Mouse (Mus musculus) limb, embryonic 15.5 days (tissue): ENCODE data around the gene Prkar1b. TPM values are rescaled to one million over a fixed set of nuclear protein-coding genes. Genes with fewer than 3 reads are reported as not detected.

Source experiments
- ATAC-seq: fragments of 200-750 bp; cut with Nextera tagmentation; 2 replicates; pipeline ENCODE4 v1.8.0; 2017; ENCODE audit warnings: low read depth, moderate TSS enrichment; ENCODE audit not compliant: insufficient number of reproducible peaks, low FRiP score, low TSS enrichment
- H3K27ac ChIP-seq: fragments of 300-500 bp; sonication (generic); 2 replicates; pipeline ENCODE4 v1.5.1; 2015; ENCODE audit warnings: moderate library complexity, mild to moderate bottlenecking, inconsistent platforms
- H3K27me3 ChIP-seq: fragments of 300-500 bp; sonication (generic); 2 replicates; pipeline ENCODE4 v1.6.1; 2015; ENCODE audit warnings: inconsistent platforms
- H3K36me3 ChIP-seq: fragments of 300-500 bp; sonication (generic); 2 replicates; pipeline ENCODE4 v1.6.1; 2015; ENCODE audit warnings: inconsistent platforms
- H3K4me1 ChIP-seq: fragments of 300-500 bp; sonication (generic); 2 replicates; pipeline ENCODE4 v1.6.1; 2015; ENCODE audit warnings: inconsistent platforms
- H3K4me2 ChIP-seq: fragments of 300-500 bp; sonication (generic); 2 replicates; pipeline ENCODE4 v1.6.1; 2015; ENCODE audit warnings: mild to moderate bottlenecking, inconsistent platforms
- H3K4me3 ChIP-seq: fragments of 300-500 bp; sonication (generic); 2 replicates; pipeline ENCODE4 v1.5.1; 2015; ENCODE audit warnings: mild to moderate bottlenecking, inconsistent platforms
- H3K9ac ChIP-seq: fragments of 300-500 bp; sonication (generic); 2 replicates; pipeline ENCODE4 v1.6.1; 2015; ENCODE audit warnings: inconsistent platforms
- H3K9me3 ChIP-seq: fragments of 300-500 bp; sonication (generic); 2 replicates; pipeline ENCODE4 v1.6.1; 2016; ENCODE audit warnings: inconsistent platforms
- WGBS: fragments of 180-500 bp; shearing (Covaris S2); methylation state at CpG from one replicate; pipeline ENCODE4 v1.1.7; 2015; 5-methylcytosine and 5-hydroxymethylcytosine counted together
- polyA plus RNA-seq: library from polyadenylated mRNA; unstranded; fragments of >200 nt; fragmentation: Nextera tagmentation; extraction: Ambion mirVana; gene quantifications from 2 replicates; pipeline ENCODE4 v1.2.1, GENCODE M21; 2015

The Prkar1b gene
- polyA plus RNA-seq, 1 experiment from 2014 or later = 19.2 TPM

DNA sequence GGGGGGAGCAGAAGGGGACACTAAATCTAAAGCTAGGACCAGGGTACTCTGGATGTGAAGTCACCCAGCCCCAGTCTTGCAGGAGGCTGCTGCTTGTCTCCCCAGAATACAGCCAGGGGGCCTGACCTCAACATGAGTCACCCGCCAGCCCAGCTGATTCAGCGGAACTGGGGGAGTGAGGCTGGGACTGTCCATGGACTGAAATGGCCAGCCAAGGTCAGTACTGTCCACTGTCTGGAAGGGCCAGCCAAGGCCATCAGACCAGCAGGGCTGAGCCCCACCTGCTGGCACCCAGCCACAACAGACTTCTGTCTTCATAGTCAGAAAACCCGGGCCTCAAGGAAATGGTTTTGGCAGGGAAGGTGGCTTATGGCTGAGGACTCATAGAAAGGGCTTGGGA is 134.7 kb downstream of the Prkar1b start:
- Histone ChIP-seq H3K27me3 (0 out of 2 replicates have a peak, but pooled peaks cover 2% of the 10 kb centered on the region), H3K9ac (no peak overlapping the region), H3K4me2 (no peak overlapping the region), H3K36me3 (0 out of 2 replicates have a peak, but pooled peaks cover 6% of the 10 kb centered on the region), H3K4me1 (no peaks in the 10 kb centered on the region), H3K9me3 (no peaks in the 10 kb centered on the region), H3K27ac (no peak overlapping the region), H3K4me3 (no peak overlapping the region)
- ATAC-seq = 0 out of 2 replicates have a peak, but pooled peaks have one; percentile 32
- 62% methylated on average over 3 of the region's 3 CpGs for WGBS

DNA sequence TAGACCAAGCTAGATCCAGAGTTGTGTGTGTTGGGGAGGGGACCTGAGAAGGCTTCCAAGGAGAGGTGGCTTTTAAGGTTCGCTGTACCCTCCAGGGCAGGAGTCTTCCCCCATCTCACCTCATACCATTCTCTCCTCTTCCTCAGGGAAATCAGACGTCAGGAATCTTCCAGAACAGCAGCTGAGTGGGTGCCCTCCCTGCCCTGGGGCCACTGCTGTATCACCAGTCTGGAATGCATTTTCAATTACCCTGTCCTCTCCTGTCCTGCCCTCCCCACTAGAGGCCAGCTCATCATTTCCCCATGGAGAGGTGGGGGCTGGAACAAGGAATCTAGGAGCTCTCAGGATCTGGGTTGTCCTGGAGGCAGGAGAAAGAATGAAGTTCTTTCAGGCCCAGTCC is 139.2 kb downstream of the Prkar1b start:
- Histone ChIP-seq H3K27ac (no peak overlapping the region), H3K4me3 (no peak overlapping the region), H3K4me1 (no peaks in the 10 kb centered on the region), H3K4me2 (no peak overlapping the region), H3K27me3 (peaks cover 11% of the 10 kb centered on the region; the same call in 1 of the 2 replicates), H3K9me3 (no peaks in the 10 kb centered on the region), H3K9ac (no peak overlapping the region), H3K36me3 (no peaks in the 10 kb centered on the region)
- WGBS = 47% methylated on average over 2 of the region's 2 CpGs
- no peak for ATAC-seq

DNA sequence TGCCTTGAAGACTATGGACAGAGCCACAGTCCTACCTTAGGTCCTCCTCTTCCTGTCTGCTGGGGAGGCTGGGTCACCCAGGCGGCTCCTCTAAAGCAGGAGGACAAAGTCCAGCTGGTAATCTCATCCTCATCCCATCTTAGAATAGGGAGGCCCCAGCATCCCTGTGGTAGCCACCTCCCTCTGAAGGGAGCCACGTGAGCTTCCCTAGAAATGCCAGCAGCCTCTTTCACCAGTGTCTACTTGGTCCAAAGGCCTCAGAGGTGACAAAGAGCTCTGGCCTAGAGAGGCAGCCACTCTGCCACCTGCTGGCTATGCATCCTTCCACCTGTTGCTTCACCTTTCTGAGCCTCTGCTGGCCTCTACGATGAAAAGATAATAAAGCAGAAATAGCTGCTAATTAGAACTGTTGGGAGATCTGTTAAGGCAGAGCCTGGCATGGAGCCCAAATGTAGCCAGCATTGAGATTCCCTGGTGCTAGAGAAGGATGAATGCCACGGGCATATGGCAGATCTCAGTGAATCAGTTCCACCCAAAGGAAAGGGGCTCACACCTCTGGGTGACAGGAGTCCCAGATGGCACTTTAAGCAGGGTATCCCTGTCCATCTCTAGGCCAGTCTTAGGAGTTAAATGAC is 142.5 kb downstream of the Prkar1b start:
- Histone ChIP-seq H3K4me3 (no peak overlapping the region), H3K4me1 (no peaks in the 10 kb centered on the region), H3K27ac (no peak overlapping the region), H3K36me3 (no peaks in the 10 kb centered on the region), H3K9ac (no peak overlapping the region), H3K9me3 (no peaks in the 10 kb centered on the region), H3K27me3 (peaks cover 15% of the 10 kb centered on the region), H3K4me2 (no peak overlapping the region)
- WGBS = 42% methylated on average over 4 of the region's 4 CpGs
- no peak for ATAC-seq

DNA sequence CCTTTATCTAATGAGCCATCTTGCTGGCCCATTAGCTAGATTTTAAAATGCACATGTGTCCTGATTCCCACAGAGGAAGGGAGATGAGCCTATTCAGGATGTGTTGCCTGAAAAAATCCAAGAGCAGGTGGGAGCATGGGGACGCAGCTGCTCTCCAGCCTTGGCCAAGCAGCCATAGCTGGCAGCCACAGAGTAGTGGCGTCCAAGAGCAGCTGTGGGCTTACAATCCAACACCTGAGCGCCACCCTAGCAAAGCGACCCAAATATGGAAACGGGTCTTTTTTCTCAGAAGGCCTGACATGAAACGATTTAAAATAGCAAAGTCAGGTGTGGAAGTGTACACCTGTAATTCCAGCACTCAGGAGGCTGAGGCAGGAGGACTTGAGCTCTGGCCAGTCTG is 145.2 kb downstream of the Prkar1b start:
- Histone ChIP-seq H3K9ac (no peak overlapping the region), H3K27me3 (peaks cover 20% of the 10 kb centered on the region), H3K4me1 (no peaks in the 10 kb centered on the region), H3K4me2 (no peak overlapping the region), H3K27ac (no peak overlapping the region), H3K36me3 (no peaks in the 10 kb centered on the region), H3K9me3 (no peaks in the 10 kb centered on the region), H3K4me3 (no peak overlapping the region)
- 71% methylated on average over 6 of the region's 6 CpGs for WGBS
- ATAC-seq = no peak

DNA sequence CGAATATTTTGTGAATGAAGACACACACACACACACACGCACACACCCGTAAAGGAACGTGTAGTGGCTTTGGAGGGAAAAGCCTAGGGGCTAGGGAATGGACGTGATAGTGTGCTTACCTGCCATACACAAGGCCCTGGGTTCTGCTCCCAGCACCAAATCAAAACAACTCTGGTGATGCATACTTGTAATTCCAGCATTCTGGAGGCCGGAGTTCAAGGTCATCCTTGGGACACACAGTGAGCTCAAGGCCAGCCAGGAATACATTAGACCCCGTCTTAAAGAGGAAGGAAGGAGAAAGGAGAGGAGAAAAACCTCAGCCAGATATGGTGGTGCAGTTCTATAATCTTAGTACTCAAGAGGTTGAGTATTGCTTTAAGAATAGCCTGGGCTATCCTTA is 150.1 kb downstream of the Prkar1b start:
- 54% methylated on average over 7 of the region's 7 CpGs for WGBS
- no peak for ATAC-seq

DNA sequence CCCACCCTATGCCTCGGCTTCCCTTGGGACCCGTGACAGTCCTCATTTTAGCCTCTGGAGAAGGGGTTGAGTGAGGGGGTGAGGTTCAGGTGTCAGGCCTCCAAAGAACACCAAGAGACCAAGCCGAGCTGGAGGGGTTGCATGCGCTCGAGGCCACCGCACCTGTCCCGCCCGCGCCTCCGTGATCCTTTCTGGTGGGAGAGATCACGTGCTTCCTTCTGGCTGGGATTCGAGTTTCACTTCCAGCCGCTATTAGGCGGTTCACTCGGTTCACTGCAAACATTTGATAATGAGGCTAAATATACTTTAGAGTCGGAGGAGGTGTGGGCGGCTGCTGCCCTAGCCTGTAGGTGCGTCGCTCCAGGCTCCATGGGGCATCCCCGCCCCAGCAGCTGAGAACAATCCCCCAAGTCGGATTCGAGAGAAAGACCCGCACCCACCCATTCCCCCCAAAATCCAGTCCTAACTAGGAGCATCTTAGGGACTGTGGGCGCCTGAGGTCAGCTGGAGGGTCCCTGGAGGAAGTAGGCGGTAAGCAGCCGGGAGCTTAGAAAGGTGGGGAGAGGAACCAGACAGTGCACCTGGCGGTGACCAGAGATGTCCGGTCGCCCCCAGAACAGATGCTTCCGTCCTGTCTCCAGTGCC is 151.7 kb downstream of the Prkar1b start:
- H3K27ac ChIP-seq = no peak overlapping the region
- peaks cover 56% of the 10 kb centered on the region for H3K4me1 ChIP-seq
- no peak overlapping the region for H3K9ac ChIP-seq
- ATAC-seq = no peak
- H3K4me3 ChIP-seq = peak overlapping the region; percentile 77
- H3K27me3 ChIP-seq = peaks cover 58% of the 10 kb centered on the region
- H3K4me2 ChIP-seq = peak overlapping the region; percentile 95
- 3% methylated on average over 30 of the region's 30 CpGs for WGBS
- H3K9me3 ChIP-seq = no peaks in the 10 kb centered on the region
- H3K36me3 ChIP-seq = no peaks in the 10 kb centered on the region

More for the DNA sequence above, 150.1 kb downstream of the Prkar1b start:
- Histone ChIP-seq H3K9me3 (no peaks in the 10 kb centered on the region), H3K9ac (no peak overlapping the region), H3K36me3 (no peaks in the 10 kb centered on the region), H3K4me3 (no peak overlapping the region), H3K27me3 (peaks cover 46% of the 10 kb centered on the region), H3K4me1 (peaks cover 40% of the 10 kb centered on the region), H3K4me2 (no peak overlapping the region), H3K27ac (no peak overlapping the region)

DNA sequence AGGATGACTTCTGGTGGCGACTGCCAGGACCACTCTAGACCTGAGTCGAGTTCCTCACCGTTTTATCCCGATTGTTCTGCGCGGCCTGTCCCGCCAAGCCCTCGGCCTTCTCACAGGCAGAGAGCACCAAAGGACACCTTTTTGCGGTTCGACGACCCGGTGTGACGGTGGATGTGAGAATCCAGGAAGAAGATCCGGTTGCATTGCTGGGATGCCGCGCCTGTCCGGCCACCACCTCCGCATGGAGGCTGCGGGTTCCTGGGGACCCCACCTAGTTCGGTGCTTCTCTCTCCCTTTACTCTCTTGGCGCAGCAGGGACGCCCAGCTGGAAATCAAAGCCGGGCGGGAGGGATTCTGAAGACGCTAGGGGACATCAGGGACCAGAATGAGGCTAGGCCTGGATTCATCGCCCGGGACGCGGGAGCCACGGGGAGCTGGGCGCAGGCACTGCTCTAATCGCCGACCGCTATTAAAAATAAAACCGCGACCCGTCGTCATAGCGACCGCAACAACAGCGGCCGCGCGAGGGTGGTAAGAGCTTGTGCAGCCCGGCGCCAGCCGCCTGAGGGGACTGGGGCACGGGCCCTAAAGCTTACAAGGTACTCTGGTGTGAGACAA is 152.5 kb downstream of the Prkar1b start, which contains the start of gene Pdgfa:
Gene Pdgfa, minus strand, starts transcription at position 200 of the 618 bp plus-strand sequence.
- Histone ChIP-seq H3K27ac (peak within 1 kb of the TSS; percentile 91), H3K36me3 (no peaks in the 10 kb centered on the region), H3K4me2 (peak within 1 kb of the TSS; percentile 95), H3K9me3 (no peaks in the 10 kb centered on the region), H3K9ac (peak within 1 kb of the TSS; percentile 84; the same call in 1 of the 2 replicates), H3K4me1 (peaks cover 63% of the 10 kb centered on the region), H3K4me3 (peak within 1 kb of the TSS; percentile 77), H3K27me3 (peaks cover 66% of the 10 kb centered on the region)
- 5% methylated on average over 48 of the region's 48 CpGs for WGBS
- no peak for ATAC-seq

DNA sequence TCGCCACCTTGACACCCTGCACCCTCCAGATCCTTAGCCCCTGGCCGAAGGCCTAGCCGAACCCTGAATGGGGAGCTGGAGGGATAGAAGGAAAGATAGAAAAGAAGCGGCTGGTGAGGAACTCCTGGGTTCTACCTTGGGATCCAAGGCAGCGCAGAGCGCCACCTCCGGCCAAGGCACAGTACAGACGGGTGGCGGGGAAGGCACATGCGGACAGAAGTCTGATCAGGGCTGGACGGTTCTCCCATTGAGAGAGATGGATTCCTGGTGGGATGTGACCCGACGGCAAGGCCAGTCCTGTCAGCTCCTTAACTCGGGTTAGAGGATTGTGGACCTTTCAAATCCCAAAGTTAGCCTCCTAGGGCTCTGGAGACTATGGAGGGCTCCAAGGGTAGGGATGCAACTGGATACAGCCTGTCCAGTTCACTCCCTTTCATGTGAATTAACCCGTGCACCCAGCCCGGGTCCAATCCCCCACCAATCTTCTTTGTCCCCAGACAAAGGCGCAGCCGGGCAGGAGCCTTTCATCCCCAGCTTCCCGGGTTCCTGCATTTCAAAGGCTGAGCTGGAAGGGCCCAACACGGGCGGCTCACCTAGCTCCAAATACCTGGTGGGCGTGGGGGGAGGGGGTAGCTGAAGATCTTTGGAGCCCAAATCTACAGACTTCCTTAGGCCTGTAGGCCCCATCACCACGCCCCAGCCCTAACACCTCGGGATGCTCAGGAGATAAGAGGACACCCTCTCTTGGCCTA is 153.3 kb downstream of the Prkar1b start:
- Histone ChIP-seq H3K27me3 (peaks cover 73% of the 10 kb centered on the region), H3K36me3 (no peaks in the 10 kb centered on the region), H3K9ac (peak overlapping the region; percentile 84; the same call in 1 of the 2 replicates), H3K4me1 (peaks cover 68% of the 10 kb centered on the region), H3K4me3 (peak overlapping the region; percentile 77), H3K27ac (peak overlapping the region; percentile 91), H3K4me2 (peak overlapping the region; percentile 95), H3K9me3 (no peaks in the 10 kb centered on the region)
- no peak for ATAC-seq
- WGBS = 14% methylated on average over 24 of the region's 24 CpGs

DNA sequence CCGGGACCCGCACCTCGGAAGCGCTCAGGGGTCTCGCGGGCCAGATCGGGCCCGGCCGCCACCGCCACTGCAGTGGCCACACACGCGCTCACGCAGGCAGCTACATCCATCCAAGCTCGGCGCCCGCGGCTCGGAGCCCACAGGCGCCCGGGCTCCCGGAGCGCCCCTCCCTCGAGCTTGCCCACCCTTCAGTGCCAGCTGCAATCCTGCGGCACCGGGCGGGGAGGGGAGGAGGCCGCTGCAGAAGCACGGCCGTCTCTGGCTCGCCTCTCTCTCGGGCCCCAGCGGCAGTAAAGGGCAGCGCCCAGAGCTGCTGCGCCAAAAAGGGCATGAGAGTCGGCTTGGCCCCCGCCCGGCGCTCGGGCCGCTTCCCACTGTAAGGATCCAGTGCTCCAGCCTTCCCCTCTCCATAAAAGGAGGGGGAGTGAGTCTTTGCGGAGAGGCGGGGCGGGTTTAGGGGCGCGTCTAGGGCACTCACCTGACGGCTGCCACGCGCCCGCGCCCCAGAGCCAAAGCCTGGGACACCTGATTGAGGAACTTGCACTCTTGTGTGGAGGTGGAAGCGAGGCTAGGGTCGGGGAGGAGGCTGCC is 154.0 kb downstream of the Prkar1b start:
- peaks cover 74% of the 10 kb centered on the region for H3K4me1 ChIP-seq
- under 1% methylated on average over 47 of the region's 52 CpGs for WGBS

DNA sequence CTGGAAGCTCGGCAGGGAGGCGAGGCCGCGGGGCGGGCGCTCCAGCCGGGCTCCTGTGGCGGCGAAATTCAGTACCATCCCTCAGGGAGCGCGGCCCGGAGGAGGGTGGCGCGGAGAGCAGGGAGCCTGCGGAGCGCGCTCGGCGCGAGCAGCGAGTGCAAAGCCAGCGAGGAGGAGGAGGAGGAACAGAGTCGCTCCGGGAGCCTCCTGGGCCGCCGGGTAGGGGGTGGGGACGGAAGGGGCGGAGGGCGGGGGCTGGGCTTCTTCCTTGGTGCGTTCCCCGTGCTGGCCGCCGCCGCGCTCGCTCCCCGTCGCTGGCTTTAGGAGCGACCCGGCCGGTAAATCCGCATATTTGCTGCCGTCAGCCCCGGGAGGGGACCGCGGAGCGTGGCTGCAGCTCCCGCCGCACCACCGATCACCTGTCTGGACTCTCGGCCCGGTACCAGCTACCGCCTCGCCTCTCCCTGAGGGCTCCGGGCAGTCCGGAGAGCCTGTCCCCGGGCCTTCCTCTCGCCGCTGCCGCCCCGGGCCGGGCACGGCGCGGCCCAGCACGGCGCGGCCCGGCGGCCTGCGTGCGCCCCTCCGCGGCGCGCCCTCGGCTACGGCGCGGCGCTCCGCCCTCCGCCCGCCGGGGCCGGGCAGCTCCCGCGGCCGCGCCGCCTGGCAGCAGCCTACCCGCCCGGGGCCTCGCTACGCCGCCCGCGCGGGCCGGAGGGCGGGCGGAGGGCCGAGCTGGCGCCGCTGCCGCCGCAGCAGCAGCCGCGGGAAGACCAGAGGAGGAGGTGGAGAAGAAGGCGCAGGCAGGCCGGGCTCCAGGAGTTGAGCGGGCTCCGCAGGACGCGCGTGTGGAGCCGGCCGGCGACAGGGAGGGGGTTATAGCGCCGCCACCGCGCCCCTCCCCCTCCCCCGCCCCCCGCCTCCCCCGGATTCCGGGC is 154.7 kb downstream of the Prkar1b start:
- Histone ChIP-seq H3K27me3 (peaks cover 81% of the 10 kb centered on the region), H3K4me3 (peak overlapping the region; percentile 77), H3K9ac (peak overlapping the region; percentile 84), H3K27ac (peak overlapping the region; percentile 91), H3K36me3 (no peaks in the 10 kb centered on the region), H3K4me2 (peak overlapping the region; percentile 95), H3K9me3 (no peaks in the 10 kb centered on the region), H3K4me1 (peaks cover 81% of the 10 kb centered on the region)
- WGBS = under 1% methylated on average over 101 of the region's 127 CpGs
- peak; percentile 32 for ATAC-seq

More for the DNA sequence above, 154.0 kb downstream of the Prkar1b start:
- peak overlapping the region; percentile 91 for H3K27ac ChIP-seq
- no peaks in the 10 kb centered on the region for H3K36me3 ChIP-seq
- peak overlapping the region; percentile 84 for H3K9ac ChIP-seq
- peak overlapping the region; percentile 77 for H3K4me3 ChIP-seq
- H3K9me3 ChIP-seq = no peaks in the 10 kb centered on the region
- H3K4me2 ChIP-seq = peak overlapping the region; percentile 95
- ATAC-seq = peak; percentile 52
- peaks cover 77% of the 10 kb centered on the region for H3K27me3 ChIP-seq
